Mouse (Mus musculus): ENCODE measurements around the gene Gm28557. TPM values are rescaled to one million over a fixed set of nuclear protein-coding genes. Genes with fewer than 3 reads are reported as not detected.

Gm28557 gene
- total and polyA plus RNA-seq, 3 experiments, result 1.2 to 4.0 (median 3.5) TPM

- H3K36me3 ChIP-seq (ENCODE audit: control insufficient read depth, insufficient read depth, low read length), result peaks cover 3% of the 10 kb centered on the region; the same call in 1 of the 2 replicates
- no peak overlapping the region for H3K9ac ChIP-seq (ENCODE audit: low read depth, low read length)
- no peaks in the 10 kb centered on the region for H3K27me3 ChIP-seq (ENCODE audit: control insufficient read depth, insufficient read depth, low read length)
- 67% methylated on average over 1 of the region's 1 CpGs for WGBS
- peaks cover 3% of the 10 kb centered on the region for H3K4me1 ChIP-seq (ENCODE audit: control insufficient read depth, insufficient read depth, low read length)
- DNase-seq, result no peak
- intact Hi-C loops (cut with DNase I), result loop anchor here (1.0 kb wide), 2 partner anchors 21 to 26 kb away; partner anchors contain the start of genes Gm28557 and Zfp712
- H3K79me2 ChIP-seq (replicated peaks; ENCODE audit: control insufficient read depth, insufficient read depth, low read length), result no peaks in the 10 kb centered on the region
- peak overlapping the region; percentile 70 for H3K4me3 ChIP-seq
- peak overlapping the region; percentile 86 for H3K27ac ChIP-seq
- TF ChIP-seq POLR2A (IDR thresholded peaks at IDR 0.05; ENCODE audit: insufficient read depth, low read depth, low read length) (no peak), EP300 (IDR thresholded peaks at IDR 0.05; ENCODE audit: insufficient read depth, low read depth, low read length) (no peak), CTCF (IDR thresholded peaks at IDR 0.05) (no peak)
These were observed 26.5 kb downstream of the Gm28557 start for GRCm38 (mm10) chr13:67081946-67082345.

- TF ChIP-seq POLR2A (IDR thresholded peaks at IDR 0.05; ENCODE audit: insufficient read depth, low read depth, low read length), result peak; percentile 81
- no peak for TF ChIP-seq EP300 (IDR thresholded peaks at IDR 0.05; ENCODE audit: insufficient read depth, low read depth, low read length)
- TF ChIP-seq CTCF (IDR thresholded peaks at IDR 0.05), result peak; percentile 17; the same call in 1 of the 2 replicates
- peak overlapping the region; percentile 74 for H3K9ac ChIP-seq (ENCODE audit: low read depth, low read length)
- H3K27ac ChIP-seq, result peak overlapping the region; percentile 86
- H3K79me2 ChIP-seq (replicated peaks; ENCODE audit: control insufficient read depth, insufficient read depth, low read length), result no peaks in the 10 kb centered on the region
- peak overlapping the region; percentile 70 for H3K4me3 ChIP-seq
- H3K27me3 ChIP-seq (ENCODE audit: control insufficient read depth, insufficient read depth, low read length), result no peaks in the 10 kb centered on the region
- H3K4me1 ChIP-seq (ENCODE audit: control insufficient read depth, insufficient read depth, low read length), result peaks cover 3% of the 10 kb centered on the region
- intact Hi-C loops (cut with DNase I), result loop anchor here (1.0 kb wide), 2 partner anchors 20 to 27 kb away; partner anchors contain the start of genes Gm28557 and Zfp712
- DNase-seq, result peak; percentile 82 to 88
- peaks cover 3% of the 10 kb centered on the region; the same call in 1 of the 2 replicates for H3K36me3 ChIP-seq (ENCODE audit: control insufficient read depth, insufficient read depth, low read length)
- under 1% methylated on average over 23 of the region's 24 CpGs for WGBS
These were observed 27.2 kb downstream of the Gm28557 start for GRCm38 (mm10) chr13:67081142-67081713.

- H3K27ac ChIP-seq, result no peak overlapping the region
- WGBS, result 99% methylated on average over 2 of the region's 2 CpGs
- H3K79me2 ChIP-seq (replicated peaks; ENCODE audit: control insufficient read depth, insufficient read depth, low read length), result no peaks in the 10 kb centered on the region
- intact Hi-C loops (cut with DNase I), result no loop called here
- H3K27me3 ChIP-seq (ENCODE audit: control insufficient read depth, insufficient read depth, low read length), result no peaks in the 10 kb centered on the region
- TF ChIP-seq CTCF (IDR thresholded peaks at IDR 0.05) (no peak), EP300 (IDR thresholded peaks at IDR 0.05; ENCODE audit: insufficient read depth, low read depth, low read length) (no peak), POLR2A (IDR thresholded peaks at IDR 0.05; ENCODE audit: insufficient read depth, low read depth, low read length) (no peak)
- no peak overlapping the region for H3K9ac ChIP-seq (ENCODE audit: low read depth, low read length)
- H3K4me3 ChIP-seq, result no peak overlapping the region
- no peak for DNase-seq
- H3K36me3 ChIP-seq (ENCODE audit: control insufficient read depth, insufficient read depth, low read length), result peaks cover 6% of the 10 kb centered on the region
- peaks cover 3% of the 10 kb centered on the region for H3K4me1 ChIP-seq (ENCODE audit: control insufficient read depth, insufficient read depth, low read length)
These were observed 31.2 kb downstream of the Gm28557 start for GRCm38 (mm10) chr13:67077244-67077643.

GRCm38 (mm10) chr13:67072786-67073185 lies 35.6 kb downstream of the Gm28557 start:
- intact Hi-C loops (cut with DNase I), result no loop called here
- H3K36me3 ChIP-seq (ENCODE audit: control insufficient read depth, insufficient read depth, low read length), result peaks cover 3% of the 10 kb centered on the region

GRCm38 (mm10) chr13:67065386-67065785 lies 43.0 kb downstream of the Gm28557 start:
- H3K27ac ChIP-seq, result no peak overlapping the region
- H3K9ac ChIP-seq (ENCODE audit: low read depth, low read length), result no peak overlapping the region
- no peak overlapping the region for H3K4me3 ChIP-seq
- H3K36me3 ChIP-seq (ENCODE audit: control insufficient read depth, insufficient read depth, low read length), result no peaks in the 10 kb centered on the region
- H3K79me2 ChIP-seq (replicated peaks; ENCODE audit: control insufficient read depth, insufficient read depth, low read length), result no peaks in the 10 kb centered on the region
- no peaks in the 10 kb centered on the region for H3K4me1 ChIP-seq (ENCODE audit: control insufficient read depth, insufficient read depth, low read length)
- intact Hi-C loops (cut with DNase I), result loop anchor here (5.0 kb wide), 1 partner anchor 63 kb away; no protein-coding TSS in a partner anchor
- no peaks in the 10 kb centered on the region for H3K27me3 ChIP-seq (ENCODE audit: control insufficient read depth, insufficient read depth, low read length)
- no peak for DNase-seq
- WGBS, result 89% methylated on average over 8 of the region's 8 CpGs
- TF ChIP-seq CTCF (IDR thresholded peaks at IDR 0.05) (no peak), POLR2A (IDR thresholded peaks at IDR 0.05; ENCODE audit: insufficient read depth, low read depth, low read length) (no peak), EP300 (IDR thresholded peaks at IDR 0.05; ENCODE audit: insufficient read depth, low read depth, low read length) (no peak)

More at GRCm38 (mm10) chr13:67072786-67073185, 35.6 kb downstream of the Gm28557 start:
- WGBS, result 84% methylated on average over 2 of the region's 2 CpGs
- no peak for TF ChIP-seq POLR2A (IDR thresholded peaks at IDR 0.05; ENCODE audit: insufficient read depth, low read depth, low read length)
- TF ChIP-seq CTCF (IDR thresholded peaks at IDR 0.05), result no peak
- no peak for TF ChIP-seq EP300 (IDR thresholded peaks at IDR 0.05; ENCODE audit: insufficient read depth, low read depth, low read length)
- H3K4me3 ChIP-seq, result no peak overlapping the region
- H3K27me3 ChIP-seq (ENCODE audit: control insufficient read depth, insufficient read depth, low read length), result no peaks in the 10 kb centered on the region
- H3K27ac ChIP-seq, result no peak overlapping the region
- H3K9ac ChIP-seq (ENCODE audit: low read depth, low read length), result no peak overlapping the region
- no peak for DNase-seq
- no peaks in the 10 kb centered on the region for H3K79me2 ChIP-seq (replicated peaks; ENCODE audit: control insufficient read depth, insufficient read depth, low read length)
- no peaks in the 10 kb centered on the region for H3K4me1 ChIP-seq (ENCODE audit: control insufficient read depth, insufficient read depth, low read length)

- intact Hi-C loops (cut with DNase I), result loop anchor here (5.0 kb wide), 2 partner anchors 110 to 125 kb away; partner anchors contain the start of gene Rsl1
These were observed 46.0 kb downstream of the Gm28557 start for GRCm38 (mm10) chr13:67062427-67062826.

More at GRCm38 (mm10) chr13:67062427-67062826, 46.0 kb downstream of the Gm28557 start:
- Histone ChIP-seq H3K27me3 (ENCODE audit: control insufficient read depth, insufficient read depth, low read length) (no peaks in the 10 kb centered on the region), H3K4me3 (no peak overlapping the region), H3K9ac (ENCODE audit: low read depth, low read length) (no peak overlapping the region), H3K79me2 (replicated peaks; ENCODE audit: control insufficient read depth, insufficient read depth, low read length) (0 out of 2 replicates have a peak, but pooled peaks cover 2% of the 10 kb centered on the region), H3K36me3 (ENCODE audit: control insufficient read depth, insufficient read depth, low read length) (no peaks in the 10 kb centered on the region), H3K27ac (no peak overlapping the region), H3K4me1 (ENCODE audit: control insufficient read depth, insufficient read depth, low read length) (no peaks in the 10 kb centered on the region)
- no peak for DNase-seq
- TF ChIP-seq CTCF (IDR thresholded peaks at IDR 0.05), result no peak
- no peak for TF ChIP-seq EP300 (IDR thresholded peaks at IDR 0.05; ENCODE audit: insufficient read depth, low read depth, low read length)
- no peak for TF ChIP-seq POLR2A (IDR thresholded peaks at IDR 0.05; ENCODE audit: insufficient read depth, low read depth, low read length)
- WGBS, result 53% methylated on average over 7 of the region's 7 CpGs

All from heart, adult 2 months (tissue).